Mouse (Mus musculus): ENCODE measurements around the gene Tnfsf18. TPM values are rescaled to one million over a fixed set of nuclear protein-coding genes. Genes with fewer than 3 reads are reported as not detected.

The Tnfsf18 gene
- polyA plus RNA-seq, 1 experiment from 2014 or later = 0.11 TPM

DNA sequence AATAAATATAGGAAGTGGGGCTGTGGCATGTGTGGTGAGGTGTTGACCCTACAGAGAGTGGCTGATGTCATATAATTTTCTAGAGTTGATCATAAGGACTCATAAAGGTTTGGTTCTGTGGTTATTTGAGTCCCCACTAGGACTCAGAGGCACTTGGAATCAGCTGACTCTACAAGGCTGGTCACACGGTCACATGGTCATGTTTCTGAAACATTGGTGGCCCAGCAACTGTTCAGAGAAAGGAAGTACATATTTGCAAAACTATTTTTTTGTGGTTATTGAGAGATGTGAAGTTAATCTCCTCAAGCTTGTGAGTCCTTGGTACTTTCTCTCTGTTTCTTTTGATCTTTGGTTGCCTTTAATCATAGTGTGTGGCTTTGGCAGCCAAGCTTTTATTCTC lies 14.6 kb upstream of the Tnfsf18 start:
- no peaks in the 10 kb centered on the region for H3K36me3 ChIP-seq (ENCODE audit: insufficient read depth, low read length)
- no peaks in the 10 kb centered on the region for H3K27me3 ChIP-seq (replicated peaks; ENCODE audit: insufficient read depth, low read length)
- TF ChIP-seq EP300 (IDR thresholded peaks at IDR 0.05) (no peak), CTCF (IDR thresholded peaks at IDR 0.05) (no peak)
- no peak for ATAC-seq
- WGBS = 68% methylated on average over 1 of the region's 1 CpGs
- no peaks in the 10 kb centered on the region for H3K9me3 ChIP-seq (ENCODE audit: low read length)
- no peaks in the 10 kb centered on the region for H3K4me1 ChIP-seq (ENCODE audit: insufficient read depth, low read depth, low read length)
- no peak overlapping the region for H3K4me3 ChIP-seq (ENCODE audit: low read depth, low read length)
- H3K27ac ChIP-seq (ENCODE audit: low read length) = no peak overlapping the region
- DNase-seq (ENCODE audit: low spot score) = no peak
- H3K9ac ChIP-seq (replicated peaks; ENCODE audit: low read depth) = no peak overlapping the region
- H3K4me2 ChIP-seq (replicated peaks; ENCODE audit: low read depth, low read length) = no peak overlapping the region

DNA sequence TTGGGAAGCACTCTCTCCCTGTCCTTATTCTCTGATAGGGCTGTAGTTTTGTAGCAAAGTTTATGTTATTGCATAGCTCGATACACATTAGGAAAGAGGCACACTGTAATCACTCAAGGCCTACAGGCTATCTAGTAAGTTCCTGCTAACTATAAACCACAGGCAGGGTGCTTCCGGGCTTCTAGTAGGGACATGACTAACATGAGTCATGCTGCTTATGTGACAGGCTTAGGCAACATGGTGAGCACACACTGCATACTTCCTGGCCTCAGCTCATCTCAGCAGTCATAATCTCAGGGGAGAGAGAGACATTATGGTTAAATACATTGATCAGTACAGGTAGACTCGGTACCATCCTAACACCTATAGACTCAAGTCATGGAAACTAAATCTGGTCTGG lies 12.2 kb upstream of the Tnfsf18 start:
- Histone ChIP-seq H3K9me3 (ENCODE audit: low read length) (no peaks in the 10 kb centered on the region), H3K27me3 (replicated peaks; ENCODE audit: insufficient read depth, low read length) (no peaks in the 10 kb centered on the region), H3K4me2 (replicated peaks; ENCODE audit: low read depth, low read length) (no peak overlapping the region), H3K9ac (replicated peaks; ENCODE audit: low read depth) (no peak overlapping the region), H3K27ac (ENCODE audit: low read length) (no peak overlapping the region), H3K36me3 (ENCODE audit: insufficient read depth, low read length) (no peaks in the 10 kb centered on the region), H3K4me1 (ENCODE audit: insufficient read depth, low read depth, low read length) (no peaks in the 10 kb centered on the region), H3K4me3 (ENCODE audit: low read depth, low read length) (no peak overlapping the region)
- WGBS = 76% methylated on average over 3 of the region's 3 CpGs
- DNase-seq (ENCODE audit: low spot score) (peak; percentile 43), ATAC-seq (peak; percentile 43)
- TF ChIP-seq CTCF (IDR thresholded peaks at IDR 0.05) = no peak
- TF ChIP-seq EP300 (IDR thresholded peaks at IDR 0.05) = no peak

DNA sequence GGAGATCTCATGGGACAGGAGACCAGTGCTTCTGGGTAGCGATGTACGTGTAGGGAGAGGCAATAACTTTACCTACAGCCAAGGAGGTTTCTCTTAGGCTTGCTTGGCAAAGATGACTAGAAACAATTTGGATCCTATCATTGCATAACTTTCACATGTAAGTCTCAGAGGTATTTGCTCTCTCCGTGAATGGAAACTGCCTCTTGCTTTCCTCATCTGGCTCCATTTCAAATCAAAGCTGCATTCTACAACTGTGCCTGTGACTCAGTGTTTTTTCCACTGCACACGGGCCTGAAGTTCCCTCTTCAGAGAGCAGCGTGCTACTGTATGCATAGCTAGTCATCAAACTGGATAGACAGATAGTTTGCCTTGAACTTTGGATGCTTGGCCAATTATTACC lies 7.4 kb upstream of the Tnfsf18 start:
- DNase-seq (ENCODE audit: low spot score) (no peak), ATAC-seq (no peak)
- WGBS = 69% methylated on average over 5 of the region's 5 CpGs
- H3K4me1 ChIP-seq (ENCODE audit: insufficient read depth, low read depth, low read length) = no peaks in the 10 kb centered on the region
- H3K9me3 ChIP-seq (ENCODE audit: low read length) = no peaks in the 10 kb centered on the region
- H3K4me2 ChIP-seq (replicated peaks; ENCODE audit: low read depth, low read length) = no peak overlapping the region
- H3K4me3 ChIP-seq (ENCODE audit: low read depth, low read length) = no peak overlapping the region
- no peaks in the 10 kb centered on the region for H3K27me3 ChIP-seq (replicated peaks; ENCODE audit: insufficient read depth, low read length)
- no peak overlapping the region for H3K27ac ChIP-seq (ENCODE audit: low read length)
- no peaks in the 10 kb centered on the region for H3K36me3 ChIP-seq (ENCODE audit: insufficient read depth, low read length)
- no peak for TF ChIP-seq EP300 (IDR thresholded peaks at IDR 0.05)
- no peak for TF ChIP-seq CTCF (IDR thresholded peaks at IDR 0.05)
- no peak overlapping the region for H3K9ac ChIP-seq (replicated peaks; ENCODE audit: low read depth)

DNA sequence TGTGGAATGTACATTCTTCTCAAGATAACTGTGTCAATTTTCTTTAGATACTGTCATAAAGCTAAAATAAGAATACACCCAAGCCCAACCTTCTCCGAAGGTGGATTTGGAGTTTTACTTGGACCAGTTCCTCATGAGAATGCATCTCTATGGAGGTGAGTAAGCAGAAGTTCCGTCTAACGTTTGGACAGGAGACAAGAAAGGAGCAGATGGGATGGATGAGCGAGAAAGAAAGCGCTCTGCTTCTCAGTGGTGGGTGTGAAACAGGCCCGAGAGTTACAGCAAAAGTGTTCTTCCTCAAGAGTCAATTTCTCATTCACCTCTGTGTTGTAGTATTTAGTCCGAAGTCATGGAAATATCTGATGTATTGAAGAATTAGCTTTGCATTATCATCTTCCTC lies 2.7 kb upstream of the Tnfsf18 start:
- H3K4me2 ChIP-seq (replicated peaks; ENCODE audit: low read depth, low read length) = no peak overlapping the region
- H3K27ac ChIP-seq (ENCODE audit: low read length) = no peak overlapping the region
- no peaks in the 10 kb centered on the region for H3K9me3 ChIP-seq (ENCODE audit: low read length)
- no peaks in the 10 kb centered on the region for H3K36me3 ChIP-seq (ENCODE audit: insufficient read depth, low read length)
- H3K4me1 ChIP-seq (ENCODE audit: insufficient read depth, low read depth, low read length) = peaks cover 6% of the 10 kb centered on the region; the same call in 1 of the 2 replicates
- TF ChIP-seq CTCF (IDR thresholded peaks at IDR 0.05) (no peak), EP300 (IDR thresholded peaks at IDR 0.05) (no peak)
- ATAC-seq = no peak
- 80% methylated on average over 7 of the region's 7 CpGs for WGBS
- H3K27me3 ChIP-seq (replicated peaks; ENCODE audit: insufficient read depth, low read length) = no peaks in the 10 kb centered on the region
- no peak overlapping the region for H3K4me3 ChIP-seq (ENCODE audit: low read depth, low read length)
- no peak for DNase-seq (ENCODE audit: low spot score)
- H3K9ac ChIP-seq (replicated peaks; ENCODE audit: low read depth) = no peak overlapping the region

DNA sequence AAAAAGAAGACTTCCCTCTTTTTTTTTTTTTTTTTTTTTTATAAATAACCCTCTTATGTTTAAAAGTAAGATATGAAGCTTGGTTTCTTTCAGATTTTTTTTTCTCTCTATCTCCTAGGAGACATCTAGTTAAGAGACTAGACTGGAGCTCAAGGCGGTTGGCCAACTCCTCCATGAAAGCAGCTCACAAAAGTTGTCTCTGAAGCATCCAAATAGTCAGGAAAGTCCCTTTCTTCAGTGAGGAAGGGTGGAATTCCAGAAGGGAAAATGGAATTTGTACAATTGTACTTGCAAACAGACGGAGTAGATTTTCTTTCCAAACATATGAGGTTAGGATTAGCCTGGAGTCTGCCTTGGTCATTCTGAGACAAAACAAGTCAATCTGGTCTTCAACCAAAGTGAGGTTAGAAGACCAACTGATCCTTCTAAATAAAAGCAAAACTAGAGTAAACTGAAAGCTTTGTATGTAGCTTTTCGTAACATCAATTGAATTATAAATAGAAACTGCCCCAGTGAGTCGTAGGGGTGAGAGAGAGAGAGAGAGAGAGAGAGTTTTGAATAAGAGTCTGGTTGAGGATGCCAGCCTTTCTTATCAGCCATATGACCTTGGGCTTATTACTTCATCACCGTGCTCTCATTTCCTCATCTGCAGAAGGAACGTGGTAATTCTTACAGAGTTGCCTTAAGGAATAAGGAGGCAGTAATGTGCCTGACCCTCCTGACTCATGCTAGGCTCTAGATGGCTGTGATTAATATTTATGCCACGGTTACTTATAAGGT lies 2.6 kb downstream of the Tnfsf18 start:
- DNase-seq (ENCODE audit: low spot score) (peak; percentile 23), ATAC-seq (no peak)
- no peaks in the 10 kb centered on the region for H3K9me3 ChIP-seq (ENCODE audit: low read length)
- peaks cover 6% of the 10 kb centered on the region; the same call in 1 of the 2 replicates for H3K4me1 ChIP-seq (ENCODE audit: insufficient read depth, low read depth, low read length)
- H3K36me3 ChIP-seq (ENCODE audit: insufficient read depth, low read length) = no peaks in the 10 kb centered on the region
- no peak for TF ChIP-seq EP300 (IDR thresholded peaks at IDR 0.05)
- no peak for TF ChIP-seq CTCF (IDR thresholded peaks at IDR 0.05)
- no peak overlapping the region for H3K4me2 ChIP-seq (replicated peaks; ENCODE audit: low read depth, low read length)
- no peak overlapping the region for H3K9ac ChIP-seq (replicated peaks; ENCODE audit: low read depth)
- no peak overlapping the region for H3K4me3 ChIP-seq (ENCODE audit: low read depth, low read length)
- 36% methylated on average over 7 of the region's 7 CpGs for WGBS
- H3K27me3 ChIP-seq (replicated peaks; ENCODE audit: insufficient read depth, low read length) = no peaks in the 10 kb centered on the region
- no peak overlapping the region for H3K27ac ChIP-seq (ENCODE audit: low read length)

DNA sequence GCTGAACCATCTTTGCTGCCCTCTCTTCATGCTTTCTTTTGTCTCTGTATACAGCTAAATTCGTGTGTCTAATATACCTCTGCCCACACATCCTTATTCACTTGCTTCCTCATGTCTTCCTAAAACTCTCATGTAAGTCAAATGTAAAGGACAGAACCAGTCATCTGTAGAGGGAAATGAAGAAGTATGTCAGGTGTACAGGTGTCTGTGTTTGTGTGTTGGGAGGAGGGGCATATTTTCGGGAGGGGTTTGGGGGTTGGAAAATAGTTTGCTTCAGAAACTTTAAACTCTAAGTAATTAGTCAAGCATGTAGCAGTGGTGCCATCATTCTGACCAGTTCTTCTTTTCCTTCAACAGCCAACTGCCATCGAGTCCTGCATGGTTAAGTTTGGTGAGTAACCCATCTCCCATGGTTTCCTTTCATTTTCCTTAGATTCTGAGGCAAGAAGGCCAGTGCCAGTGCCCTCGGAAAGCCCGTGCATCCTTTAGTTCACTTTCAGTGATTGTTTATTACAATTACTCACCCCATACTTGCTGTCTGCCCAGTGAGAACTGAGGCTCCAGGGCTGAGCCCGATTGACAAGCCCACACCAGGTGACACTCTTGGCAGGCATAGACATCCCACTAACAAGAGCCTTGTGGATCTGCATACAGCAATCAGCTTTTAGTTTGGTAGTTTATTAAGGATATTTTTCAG lies 5.8 kb downstream of the Tnfsf18 start:
- H3K9ac ChIP-seq (replicated peaks; ENCODE audit: low read depth) = no peak overlapping the region
- H3K4me3 ChIP-seq (ENCODE audit: low read depth, low read length) = no peak overlapping the region
- H3K9me3 ChIP-seq (ENCODE audit: low read length) = no peaks in the 10 kb centered on the region
- TF ChIP-seq EP300 (IDR thresholded peaks at IDR 0.05) (no peak), CTCF (IDR thresholded peaks at IDR 0.05) (no peak)
- no peaks in the 10 kb centered on the region for H3K4me1 ChIP-seq (ENCODE audit: insufficient read depth, low read depth, low read length)
- no peaks in the 10 kb centered on the region for H3K36me3 ChIP-seq (ENCODE audit: insufficient read depth, low read length)
- no peak overlapping the region for H3K27ac ChIP-seq (ENCODE audit: low read length)
- DNase-seq (ENCODE audit: low spot score) (no peak), ATAC-seq (no peak)
- 78% methylated on average over 6 of the region's 6 CpGs for WGBS
- H3K4me2 ChIP-seq (replicated peaks; ENCODE audit: low read depth, low read length) = no peak overlapping the region
- no peaks in the 10 kb centered on the region for H3K27me3 ChIP-seq (replicated peaks; ENCODE audit: insufficient read depth, low read length)
